Mouse (Mus musculus) cortical plate, adult 2 months (tissue): Measurements from ENCODE around the gene Fank1. TPM values are rescaled to one million over a fixed set of nuclear protein-coding genes. Genes with fewer than 3 reads are reported as not detected.

Experiments
- H3K27ac ChIP-seq: fragments of 200-500 bp; 2 replicates; pipeline ENCODE4 v1.5.1; 2012; ENCODE audit warnings: low read length, control low read depth, inconsistent platforms; ENCODE audit not compliant: insufficient read depth
- H3K4me1 ChIP-seq: fragments of 200-500 bp; 2 replicates; pipeline ENCODE4 v1.6.1; 2011; ENCODE audit warnings: low read length; ENCODE audit not compliant: control insufficient read depth, insufficient read depth
- H3K4me3 ChIP-seq: fragments of 200-500 bp; 2 replicates; pipeline ENCODE4 v1.5.1; 2011; ENCODE audit warnings: mild to moderate bottlenecking, low read length, control low read depth; ENCODE audit not compliant: insufficient read depth
- CTCF ChIP-seq: fragments of 200-500 bp; IDR thresholded peaks from 2 replicates; pipeline ENCODE4 v1.5.1; 2011; ENCODE audit warnings: mild to moderate bottlenecking, control low read depth, low read length; ENCODE audit not compliant: insufficient read depth; ENCODE audit errors: extremely low read depth
- POLR2A ChIP-seq: fragments of 200-500 bp; IDR thresholded peaks from 2 replicates; pipeline ENCODE4 v1.6.1; 2011; ENCODE audit warnings: mild to moderate bottlenecking, low read length, control low read depth; ENCODE audit not compliant: insufficient read depth; ENCODE audit errors: extremely low read depth
- polyA plus RNA-seq: library from polyadenylated mRNA; depleted of rRNA; stranded (reverse); fragments of >200 nt; gene quantifications from 2 replicates; pipeline ENCODE4 v1.2.3, GENCODE M21; 2012

Fank1 gene
- polyA plus RNA-seq, 1 experiment, result 5.8 TPM

- no peak overlapping the region for H3K4me3 ChIP-seq
- TF ChIP-seq CTCF (no peak), POLR2A (no peak)
- H3K4me1 ChIP-seq, result peaks cover 5% of the 10 kb centered on the region
- H3K27ac ChIP-seq, result no peak overlapping the region
Measured at GRCm38 (mm10) chr7:133812927-133813326, 36.3 kb downstream of the Fank1 start.

- no peak overlapping the region for H3K27ac ChIP-seq
- no peak overlapping the region for H3K4me3 ChIP-seq
- H3K4me1 ChIP-seq, result peaks cover 5% of the 10 kb centered on the region
- TF ChIP-seq CTCF, result no peak
Measured at GRCm38 (mm10) chr7:133813331-133813730, 36.7 kb downstream of the Fank1 start.

GRCm38 (mm10) chr7:133823751-133824150 lies 47.1 kb downstream of the Fank1 start:
- H3K4me1 ChIP-seq, result no peaks in the 10 kb centered on the region

GRCm38 (mm10) chr7:133824579-133824978 lies 47.9 kb downstream of the Fank1 start:
- TF ChIP-seq CTCF (no peak), POLR2A (no peak)
- no peak overlapping the region for H3K4me3 ChIP-seq
- H3K27ac ChIP-seq, result no peak overlapping the region
- no peaks in the 10 kb centered on the region for H3K4me1 ChIP-seq

More at GRCm38 (mm10) chr7:133823751-133824150, 47.1 kb downstream of the Fank1 start:
- no peak overlapping the region for H3K4me3 ChIP-seq
- TF ChIP-seq CTCF (no peak), POLR2A (no peak)
- no peak overlapping the region for H3K27ac ChIP-seq

GRCm38 (mm10) chr7:133828514-133828913 lies 51.9 kb downstream of the Fank1 start:
- H3K27ac ChIP-seq, result no peak overlapping the region
- H3K4me1 ChIP-seq, result no peaks in the 10 kb centered on the region
- TF ChIP-seq CTCF (no peak), POLR2A (no peak)
- H3K4me3 ChIP-seq, result no peak overlapping the region

GRCm38 (mm10) chr7:133829579-133829978 lies 52.9 kb downstream of the Fank1 start:
- Histone ChIP-seq H3K4me3 (no peak overlapping the region), H3K27ac (no peak overlapping the region), H3K4me1 (no peaks in the 10 kb centered on the region)
- TF ChIP-seq CTCF, result no peak
- TF ChIP-seq POLR2A, result no peak

- no peak for TF ChIP-seq POLR2A
- TF ChIP-seq CTCF, result peak; percentile 42
- Histone ChIP-seq H3K4me1 (no peaks in the 10 kb centered on the region), H3K27ac (no peak overlapping the region), H3K4me3 (no peak overlapping the region)
Measured at GRCm38 (mm10) chr7:133839546-133839945, 62.9 kb downstream of the Fank1 start.

GRCm38 (mm10) chr7:133842079-133842478 lies 65.4 kb downstream of the Fank1 start:
- TF ChIP-seq POLR2A (no peak), CTCF (no peak)
- Histone ChIP-seq H3K4me3 (no peak overlapping the region), H3K4me1 (no peaks in the 10 kb centered on the region), H3K27ac (no peak overlapping the region)

- H3K4me1 ChIP-seq, result no peaks in the 10 kb centered on the region
- H3K27ac ChIP-seq, result no peak overlapping the region
- TF ChIP-seq CTCF, result no peak
- TF ChIP-seq POLR2A, result no peak
- H3K4me3 ChIP-seq, result no peak overlapping the region
Measured at GRCm38 (mm10) chr7:133847175-133847574, 70.5 kb downstream of the Fank1 start.

- H3K4me1 ChIP-seq, result no peaks in the 10 kb centered on the region
- TF ChIP-seq POLR2A (no peak), CTCF (no peak)
- H3K27ac ChIP-seq, result no peak overlapping the region
- H3K4me3 ChIP-seq, result no peak overlapping the region
Measured at GRCm38 (mm10) chr7:133848180-133848579, 71.5 kb downstream of the Fank1 start.
